Mouse (Mus musculus): ENCODE data around the gene Cyp4f13.

GRCm38 (mm10) chr17:32986301-32986700 lies 39.1 kb upstream of the Cyp4f13 start:
- TF ChIP-seq CTCF (IDR thresholded peaks at IDR 0.05; ENCODE audit: low read depth) (no peak), EP300 (IDR thresholded peaks at IDR 0.05; ENCODE audit: low read depth) (no peak)
